Mouse (Mus musculus) kidney, postnatal 25 days (tissue): ENCODE data around the gene Crip1.

Experiments
- DNase-seq, 2 experiments: peaks; one replicate each; pipeline ENCODE4 v3.0.0; 2021; ENCODE audit warnings: mixed read lengths in 2 of 2

Crip1 gene

GRCm38 (mm10) chr12:113131601-113132000, 14.5 kb upstream of the Crip1 start:
- DNase-seq: no peak

GRCm38 (mm10) chr12:113132567-113132966, 13.5 kb upstream of the Crip1 start:
- DNase-seq: peak; percentile 48 to 77

GRCm38 (mm10) chr12:113133260-113133659, 12.9 kb upstream of the Crip1 start:
- DNase-seq: no peak

- DNase-seq: no peak
These were observed 12.2 kb upstream of the Crip1 start for GRCm38 (mm10) chr12:113133861-113134403.

GRCm38 (mm10) chr12:113134502-113134901, 11.6 kb upstream of the Crip1 start:
- DNase-seq: no peak

GRCm38 (mm10) chr12:113135401-113135800, 10.7 kb upstream of the Crip1 start:
- DNase-seq: no peak

- no peak for DNase-seq
These were observed 9.6 kb upstream of the Crip1 start for GRCm38 (mm10) chr12:113136492-113137020.

GRCm38 (mm10) chr12:113137260-113138213, 8.6 kb upstream of the Crip1 start:
- DNase-seq: no peak

GRCm38 (mm10) chr12:113138291-113138690, 7.8 kb upstream of the Crip1 start:
- no peak for DNase-seq

- DNase-seq: peak; percentile 61 to 86
These were observed 6.9 kb upstream of the Crip1 start for GRCm38 (mm10) chr12:113138901-113139864.

GRCm38 (mm10) chr12:113139908-113140615, 6.1 kb upstream of the Crip1 start, which contains the start of gene Crip2:
Gene Crip2 (plus strand): TSS chr12:113140236.
- DNase-seq: peak; percentile 87 to 94

GRCm38 (mm10) chr12:113140616-113141411, 5.3 kb upstream of the Crip1 start:
- peak; percentile 55 to 71 for DNase-seq

- peak; percentile 75 to 81 for DNase-seq
These were observed 4.6 kb upstream of the Crip1 start for GRCm38 (mm10) chr12:113141531-113141973.

GRCm38 (mm10) chr12:113142021-113142975, 3.8 kb upstream of the Crip1 start:
- peak; percentile 85 to 93 for DNase-seq

- no peak for DNase-seq
These were observed 3.0 kb upstream of the Crip1 start for GRCm38 (mm10) chr12:113143164-113143563.

GRCm38 (mm10) chr12:113144001-113144756, 1.9 kb upstream of the Crip1 start:
- DNase-seq: peak; percentile 67 to 68

- no peak for DNase-seq
These were observed 1.2 kb upstream of the Crip1 start for GRCm38 (mm10) chr12:113144886-113145285.

- peak in 1 of 2 experiments; percentile 44 for DNase-seq
These were observed 525 bp upstream of the Crip1 start for GRCm38 (mm10) chr12:113145591-113145990.

- peak in 1 of 2 experiments; percentile 56 for DNase-seq
These were observed 1.4 kb downstream of the Crip1 start for GRCm38 (mm10) chr12:113147481-113147880.
